Mouse (Mus musculus) spleen, postnatal 4 days (tissue): ENCODE results near the gene Gm17324.
A peak's percentile ranks its signal among the peaks of the same experiment; 100 is the strongest.

Experiments
- DNase-seq, 2 experiments: peaks; one replicate each; pipeline ENCODE4 v3.0.0; 2022; ENCODE audit warnings: low spot score in 2 of 2

The Gm17324 gene

DNA sequence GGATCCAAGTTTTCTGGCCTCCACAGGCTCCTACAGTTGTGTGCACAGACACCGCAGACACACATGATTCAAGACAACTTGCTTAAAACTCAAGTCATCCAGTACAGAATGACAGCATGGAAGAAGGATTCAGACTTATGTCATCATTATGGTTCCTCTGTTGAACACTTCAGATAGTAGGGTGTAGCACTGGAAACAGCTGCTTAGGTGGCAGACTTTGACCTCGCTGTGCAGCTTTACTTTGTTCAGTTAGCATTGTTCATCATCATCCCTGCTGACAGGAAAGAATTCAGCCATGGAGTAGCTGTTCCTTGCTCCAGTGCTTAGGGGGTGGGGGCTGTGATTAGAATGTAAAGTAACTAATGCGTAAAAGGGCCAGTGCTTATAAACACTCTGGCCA, 17.1 kb upstream of the Gm17324 start:
- no peak for DNase-seq

DNA sequence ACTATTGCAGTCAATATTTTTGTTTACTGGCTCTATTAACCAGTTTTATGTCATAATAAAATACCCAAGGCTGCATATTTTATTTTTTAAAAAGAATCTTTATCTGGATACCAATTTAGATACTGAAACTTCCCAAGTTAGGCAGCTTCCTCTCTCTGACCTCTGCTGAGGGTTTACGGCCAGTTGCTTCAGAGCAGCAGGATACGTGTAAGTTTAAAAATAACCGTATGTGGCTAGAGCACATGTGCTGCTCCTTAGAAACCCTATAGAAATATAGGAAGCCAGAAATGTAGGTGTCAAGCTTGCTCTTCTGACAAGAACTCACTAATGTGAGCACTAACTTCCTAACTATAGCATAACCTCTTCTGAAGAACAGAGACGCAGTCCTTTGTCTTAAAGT, 14.8 kb upstream of the Gm17324 start:
- DNase-seq: no peak

DNA sequence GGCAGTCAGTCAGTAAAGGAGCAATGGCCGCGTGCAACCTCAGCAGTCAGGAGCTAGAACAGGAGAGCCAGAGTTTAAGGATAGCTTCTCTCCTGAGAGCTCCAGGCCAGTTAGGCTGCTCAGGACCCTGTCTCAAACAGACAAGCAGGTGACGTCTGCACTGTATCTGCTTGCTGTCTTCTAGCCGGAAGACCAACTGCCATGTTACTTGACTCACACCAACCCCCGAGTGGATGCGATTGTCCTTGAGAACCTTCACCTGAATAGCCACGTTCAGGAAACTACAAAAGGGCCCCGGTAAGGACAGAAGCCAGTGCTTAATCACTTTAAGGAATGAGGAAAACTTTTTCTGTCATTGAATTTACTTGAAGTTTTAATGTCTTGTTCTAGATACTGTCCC, 8.4 kb upstream of the Gm17324 start:
- DNase-seq: no peak

DNA sequence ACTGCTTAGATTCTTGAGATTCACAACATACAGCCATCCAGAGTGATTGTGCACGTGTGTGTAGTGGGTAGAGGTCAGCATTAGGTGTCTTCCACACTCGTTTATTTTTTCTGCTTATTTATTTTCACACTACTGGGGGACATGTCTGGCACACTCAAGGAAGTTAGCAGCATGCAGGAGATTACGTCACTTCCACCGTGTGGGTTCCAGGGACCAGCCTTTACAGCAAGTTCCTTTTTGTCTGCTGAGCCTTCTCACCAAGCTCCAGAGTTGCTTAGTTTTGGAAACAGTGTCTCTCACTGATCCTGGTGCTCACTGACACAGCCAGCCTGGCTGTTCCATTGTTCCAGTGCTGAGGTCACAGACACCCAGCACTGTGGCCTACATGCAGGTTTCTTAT, 2.8 kb upstream of the Gm17324 start:
- peak in 1 of 2 experiments; percentile 35 for DNase-seq

DNA sequence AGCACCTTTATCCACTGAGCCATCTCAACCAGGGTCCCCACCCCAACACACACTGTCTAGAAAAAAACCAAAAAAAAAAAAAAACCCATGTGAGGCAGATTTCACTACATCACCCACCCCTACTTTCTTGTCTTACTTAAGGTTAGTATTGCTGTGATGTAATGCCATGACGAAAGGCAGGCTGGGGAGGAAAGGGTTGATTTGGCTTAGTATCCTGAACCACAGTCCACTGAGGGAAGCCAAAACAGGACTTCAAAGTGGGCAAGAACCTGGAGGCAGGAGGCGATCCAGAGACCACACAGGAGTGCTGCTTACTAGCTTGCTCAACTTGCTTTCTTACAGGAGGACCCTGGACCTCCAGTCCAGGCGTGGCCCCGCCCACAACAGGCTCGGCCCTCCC, 1.8 kb upstream of the Gm17324 start:
- DNase-seq: no peak

DNA sequence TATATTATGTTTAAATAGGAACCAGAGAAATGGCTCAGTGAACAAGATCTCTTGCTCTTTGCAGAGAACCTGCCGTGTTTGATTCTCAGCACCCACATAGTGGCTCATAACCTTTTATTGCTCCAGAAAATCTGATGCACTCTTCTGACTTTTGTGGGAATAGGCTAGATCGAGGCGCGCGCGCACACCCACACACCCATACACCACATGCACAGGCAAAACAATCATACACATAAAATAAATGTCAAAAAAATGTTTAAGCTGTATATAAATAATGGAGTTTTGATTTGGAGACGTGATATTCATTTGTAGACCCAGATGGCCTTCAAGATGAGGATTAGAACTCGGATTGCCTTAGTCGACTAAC, 997 bp downstream of the Gm17324 start:
- DNase-seq: no peak

DNA sequence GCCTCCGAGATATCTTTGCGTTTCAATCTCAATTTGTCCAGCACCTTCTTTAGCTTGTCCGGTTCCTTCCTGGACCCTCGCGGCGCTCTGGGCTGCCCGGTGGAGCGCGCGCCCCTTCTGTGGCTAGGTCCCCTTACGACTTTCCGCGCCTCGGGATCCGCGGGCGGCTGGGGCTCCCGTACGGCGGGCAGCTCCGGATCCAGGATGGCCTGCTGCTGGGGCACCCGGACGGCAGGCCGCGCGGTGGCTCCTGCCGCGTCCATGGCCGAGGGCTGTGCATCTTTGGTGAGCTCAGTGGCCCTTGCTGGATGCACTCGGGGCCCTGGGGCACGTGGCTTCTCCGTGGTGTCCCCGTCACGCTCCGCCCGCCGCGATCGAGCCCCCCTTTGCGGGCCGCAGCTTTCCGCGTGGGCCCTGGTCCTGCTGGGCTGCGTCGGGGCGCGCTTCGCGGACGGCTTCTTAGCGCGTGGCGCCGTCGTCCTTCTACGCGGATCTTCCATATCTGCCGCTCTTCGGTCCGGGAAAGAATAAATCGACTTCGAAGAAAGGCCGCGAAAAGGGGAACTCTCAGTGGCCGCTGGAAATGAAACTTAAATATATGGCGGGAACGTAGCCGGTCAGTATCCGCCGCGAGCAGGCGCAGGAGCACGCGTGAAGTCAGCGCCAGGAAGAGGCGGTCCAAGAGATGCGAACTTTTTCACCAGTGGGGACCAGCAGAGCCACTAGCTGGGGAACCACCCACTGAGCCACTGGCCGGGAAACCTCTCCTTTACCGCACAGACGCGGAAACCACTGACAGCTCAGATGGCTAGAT, 5.8 kb downstream of the Gm17324 start, which contains the start of gene Cgas:
Cgas (minus strand) TSS at position 659 of the 814 bp plus-strand sequence.
- DNase-seq: peak; percentile 48 to 73

DNA sequence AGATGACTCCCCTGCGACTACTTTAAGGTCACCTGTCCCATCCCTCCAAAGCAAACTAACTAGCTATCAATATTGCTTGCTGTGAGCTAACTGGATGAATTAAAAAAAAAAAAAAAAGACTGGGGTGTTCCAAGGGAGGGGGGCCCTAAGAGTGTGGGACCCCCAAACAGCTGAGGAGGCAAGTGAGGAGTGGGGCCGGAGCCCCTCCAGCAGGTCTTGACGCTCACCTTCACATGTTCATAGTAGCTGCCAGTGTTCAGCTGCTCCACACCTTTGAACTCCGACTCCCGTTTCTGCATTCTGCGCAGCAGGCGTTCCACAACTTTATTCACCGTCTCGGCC, 6.4 kb downstream of the Gm17324 start:
- no peak for DNase-seq

DNA sequence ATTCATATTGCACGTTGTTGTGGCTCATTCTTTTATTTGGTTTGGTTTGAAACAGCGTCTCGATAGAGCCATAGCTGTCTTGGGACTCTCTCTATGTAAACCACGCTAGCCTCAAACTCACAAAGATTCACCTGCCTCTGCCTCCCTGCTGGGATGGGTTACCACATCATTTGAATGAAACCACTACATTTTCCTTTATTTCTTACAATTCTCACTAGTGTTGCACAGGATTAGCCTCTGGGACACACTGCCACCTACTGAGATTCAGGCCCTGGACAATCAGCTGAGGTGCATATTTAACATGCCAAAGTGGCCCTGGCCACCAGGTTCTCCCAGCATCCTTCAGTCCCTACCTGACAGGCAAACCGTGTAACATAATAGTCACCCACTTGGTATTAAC, 9.2 kb downstream of the Gm17324 start:
- no peak for DNase-seq

DNA sequence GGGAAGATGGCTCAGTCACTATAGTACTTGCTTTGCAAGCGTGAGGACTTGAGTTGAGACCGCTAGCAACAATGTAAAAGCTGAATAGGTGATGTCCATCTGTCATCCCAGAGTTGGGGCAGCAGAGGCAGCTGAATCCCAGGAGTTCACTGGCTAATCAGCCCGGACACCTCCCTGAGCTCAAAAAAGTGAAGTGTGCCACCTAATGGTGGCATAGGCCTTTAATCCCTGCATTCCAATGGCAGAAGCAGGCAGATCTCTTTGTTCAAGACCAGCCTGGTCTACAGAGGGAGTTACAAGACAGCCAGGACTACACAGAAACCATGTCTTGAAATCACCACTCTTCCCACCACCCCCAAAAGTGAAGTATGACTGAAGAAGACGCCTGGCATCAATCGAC, 16.1 kb downstream of the Gm17324 start:
- no peak for DNase-seq

DNA sequence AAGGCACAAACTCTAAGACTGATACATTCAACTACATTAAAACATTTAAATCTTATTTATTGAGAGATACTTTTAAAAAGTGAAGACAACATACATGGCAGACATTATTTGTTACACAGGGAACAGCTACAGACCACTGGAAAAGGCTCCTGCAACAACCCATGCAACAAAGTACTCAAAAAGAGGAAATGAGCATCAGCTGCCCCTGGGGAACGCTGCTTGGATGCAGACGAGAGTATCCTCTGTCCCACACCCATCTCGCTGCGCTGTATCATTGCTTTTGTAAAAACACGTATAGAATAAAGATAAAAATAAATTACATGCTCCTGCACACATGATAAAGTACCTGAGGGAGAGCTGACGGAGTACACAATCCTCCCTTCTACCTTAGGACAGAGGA, 18.1 kb downstream of the Gm17324 start:
- DNase-seq: peak in 1 of 2 experiments; percentile 42

DNA sequence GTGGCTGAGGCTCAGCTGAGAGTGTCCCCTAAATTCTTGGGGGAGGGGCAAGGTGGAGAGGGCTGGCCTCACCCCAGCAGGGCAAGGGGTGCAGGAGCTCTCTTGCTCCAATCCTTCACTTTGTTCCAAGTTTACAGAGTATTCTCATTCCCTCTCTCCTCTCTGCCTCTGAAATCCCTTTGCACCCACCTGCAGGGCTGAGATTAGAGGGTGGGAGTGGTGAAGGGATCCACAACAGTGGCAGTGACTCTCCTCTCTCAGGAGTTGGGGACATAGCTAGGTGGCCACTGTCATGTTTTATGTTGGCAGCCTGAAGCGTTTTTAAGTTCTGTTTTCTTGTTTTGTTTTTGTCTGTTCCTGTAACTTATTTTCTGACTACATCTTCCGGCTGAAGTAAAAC, 19.0 kb downstream of the Gm17324 start:
- no peak for DNase-seq

DNA sequence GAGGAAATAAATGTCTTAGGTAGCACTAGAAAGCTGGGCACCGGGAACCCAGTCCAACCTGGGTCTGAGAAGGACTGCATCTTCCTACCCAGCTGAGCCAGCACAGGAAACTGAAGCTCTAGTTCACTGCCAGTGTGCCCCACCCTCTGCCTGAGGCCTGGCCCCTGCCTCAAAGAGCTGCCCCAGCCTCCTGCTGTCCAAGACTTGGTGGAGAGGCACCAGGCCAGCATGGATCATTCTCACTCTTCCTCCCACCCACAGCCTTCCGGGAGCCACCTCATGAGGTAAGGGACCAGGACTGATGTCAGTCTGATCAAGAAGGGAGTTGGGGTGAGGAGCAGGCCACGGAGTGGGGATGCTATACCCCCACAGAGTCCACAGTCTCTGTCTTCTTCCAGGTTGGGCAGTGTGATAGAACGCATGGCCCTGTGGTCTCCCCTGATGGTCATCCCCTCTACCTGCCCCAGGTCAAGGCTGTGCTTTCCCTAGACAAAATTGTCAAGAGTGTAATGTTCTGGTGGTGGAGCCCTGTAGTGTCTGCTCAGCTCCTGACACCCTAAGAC, 19.6 kb downstream of the Gm17324 start:
- peak in 1 of 2 experiments; percentile 62 for DNase-seq

DNA sequence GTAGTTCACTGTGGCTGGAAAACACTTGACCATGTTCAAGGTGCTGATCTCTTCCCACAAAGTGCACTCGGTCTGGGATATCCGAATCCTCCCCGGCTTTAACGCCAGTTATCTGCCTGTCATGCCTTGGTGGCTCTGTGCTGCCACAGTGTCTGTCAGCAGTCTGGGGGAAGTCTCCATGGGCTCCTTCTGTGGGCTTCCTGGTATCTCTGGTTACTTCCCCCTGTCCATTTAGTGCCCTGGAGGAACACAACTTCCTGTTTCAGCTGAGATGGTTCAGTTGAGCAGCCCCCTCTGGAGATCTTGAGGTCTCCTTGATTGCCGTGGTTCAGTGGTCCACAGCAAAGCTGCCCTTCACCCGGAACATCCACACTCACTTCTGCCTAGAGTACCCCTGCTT, 20.4 kb downstream of the Gm17324 start:
- DNase-seq: peak in 1 of 2 experiments; percentile 63

DNA sequence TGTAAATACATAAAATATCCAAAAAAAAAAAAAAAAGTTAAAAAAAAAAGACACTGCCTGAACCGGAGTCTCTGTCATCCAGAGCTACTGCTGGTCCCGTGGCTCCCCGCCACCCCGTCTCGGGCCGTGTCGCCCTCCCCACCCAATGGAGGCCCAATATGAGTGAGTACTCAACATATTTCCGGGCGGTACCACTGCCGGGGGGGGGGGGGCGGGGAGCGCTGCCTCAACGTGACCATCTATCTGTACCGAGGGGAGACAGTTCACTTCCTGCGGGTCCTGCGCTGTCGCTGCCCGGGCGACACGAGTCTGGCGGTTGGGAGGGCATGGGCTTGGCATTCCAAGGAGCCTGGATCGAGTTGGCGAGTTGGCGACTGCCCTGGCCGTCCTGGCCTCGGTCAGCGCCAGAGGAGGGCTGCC, 21.2 kb downstream of the Gm17324 start:
- DNase-seq: no peak

DNA sequence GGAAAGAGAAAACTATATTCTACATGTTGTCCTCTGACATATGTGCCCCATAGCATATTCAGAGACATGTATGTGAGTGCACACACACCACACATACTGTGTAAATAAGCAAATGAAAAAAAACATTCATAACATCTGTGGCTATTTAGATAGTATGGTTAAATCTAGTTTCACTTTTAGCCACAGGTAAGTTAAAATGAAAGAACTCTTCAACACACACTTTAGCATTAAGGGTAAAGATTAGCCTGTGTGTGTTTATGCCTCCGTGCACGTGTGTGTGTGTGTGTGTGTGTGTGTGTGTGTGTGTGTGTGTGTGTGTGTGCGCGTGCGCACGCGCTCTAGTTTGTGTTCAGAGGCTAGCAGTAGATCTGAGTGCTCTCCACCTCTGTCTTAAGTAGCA, 47.0 kb downstream of the Gm17324 start:
- DNase-seq: no peak

DNA sequence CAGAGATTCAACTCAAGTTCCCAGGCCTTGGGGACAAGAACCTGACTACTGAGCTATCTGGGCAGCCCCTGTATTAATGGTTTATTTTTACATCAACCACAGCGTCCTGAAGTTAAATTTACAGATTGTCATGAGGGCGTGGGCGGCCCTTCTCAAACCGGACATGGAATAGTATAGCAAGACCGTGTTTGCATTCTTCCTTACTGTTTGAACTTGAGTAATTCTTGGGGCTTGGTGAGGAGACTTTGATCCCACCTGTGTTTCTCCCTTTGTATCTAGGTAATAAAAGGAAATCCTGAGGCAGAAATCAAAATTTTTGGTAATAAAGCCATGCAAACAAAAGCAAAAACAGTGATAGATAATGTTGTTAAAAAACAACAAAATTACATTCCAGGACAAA, 48.0 kb downstream of the Gm17324 start:
- DNase-seq: no peak
